Mouse (Mus musculus) kidney, postnatal 36 days (tissue): ENCODE data around the gene Sun3.

ENCODE experiments used
- DNase-seq, 2 experiments: peaks; one replicate each; pipeline ENCODE4 v3.0.0; 2021 to 2022; ENCODE audit warnings: mixed read lengths in 2 of 2

The Sun3 gene

GRCm38 (mm10) chr11:8978154-8978553, 70.6 kb downstream of the Sun3 start:
- DNase-seq: no peak

DNA sequence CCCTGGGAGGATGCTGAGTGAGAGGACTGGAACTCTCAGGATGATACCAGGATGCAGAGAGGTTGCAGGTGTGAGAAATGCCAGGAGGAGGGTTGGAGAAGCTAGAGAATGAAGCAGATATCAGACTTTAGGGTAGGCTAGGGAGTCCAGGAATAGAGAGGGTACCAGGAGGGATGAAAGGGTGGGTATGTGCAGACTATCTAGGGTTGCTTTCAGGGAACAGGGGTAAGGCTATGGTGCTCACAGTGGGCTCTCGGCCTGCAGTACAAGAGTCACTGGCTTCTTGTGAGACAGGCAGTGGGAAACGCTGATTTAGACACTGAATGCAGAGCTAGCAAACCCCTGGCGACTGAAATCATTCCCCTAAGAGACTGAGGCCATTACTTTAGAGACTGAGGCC, 75.6 kb downstream of the Sun3 start, which contains the start of gene Pkd1l1:
Gene Pkd1l1 (minus strand): TSS at position 101 of the 400 bp plus-strand sequence.
- no peak for DNase-seq

GRCm38 (mm10) chr11:8972093-8972492, 76.7 kb downstream of the Sun3 start:
- no peak for DNase-seq

- no peak for DNase-seq
Observed at GRCm38 (mm10) chr11:8970509-8970908, 78.3 kb downstream of the Sun3 start.

- DNase-seq: no peak
Observed at GRCm38 (mm10) chr11:8968094-8968493, 80.7 kb downstream of the Sun3 start.
